Mouse (Mus musculus): ENCODE measurements around the gene Alx3. TPM values are rescaled to one million over a fixed set of nuclear protein-coding genes. Genes with fewer than 3 reads are reported as not detected.
"Not testable (repeated sequence)": the region's sequence is repeated elsewhere in the genome, so short reads cannot be mapped to it uniquely, and the experiment has no call there.

Gene Alx3
- polyA plus RNA-seq, 1 experiment from 2014 or later, result not detected

DNA sequence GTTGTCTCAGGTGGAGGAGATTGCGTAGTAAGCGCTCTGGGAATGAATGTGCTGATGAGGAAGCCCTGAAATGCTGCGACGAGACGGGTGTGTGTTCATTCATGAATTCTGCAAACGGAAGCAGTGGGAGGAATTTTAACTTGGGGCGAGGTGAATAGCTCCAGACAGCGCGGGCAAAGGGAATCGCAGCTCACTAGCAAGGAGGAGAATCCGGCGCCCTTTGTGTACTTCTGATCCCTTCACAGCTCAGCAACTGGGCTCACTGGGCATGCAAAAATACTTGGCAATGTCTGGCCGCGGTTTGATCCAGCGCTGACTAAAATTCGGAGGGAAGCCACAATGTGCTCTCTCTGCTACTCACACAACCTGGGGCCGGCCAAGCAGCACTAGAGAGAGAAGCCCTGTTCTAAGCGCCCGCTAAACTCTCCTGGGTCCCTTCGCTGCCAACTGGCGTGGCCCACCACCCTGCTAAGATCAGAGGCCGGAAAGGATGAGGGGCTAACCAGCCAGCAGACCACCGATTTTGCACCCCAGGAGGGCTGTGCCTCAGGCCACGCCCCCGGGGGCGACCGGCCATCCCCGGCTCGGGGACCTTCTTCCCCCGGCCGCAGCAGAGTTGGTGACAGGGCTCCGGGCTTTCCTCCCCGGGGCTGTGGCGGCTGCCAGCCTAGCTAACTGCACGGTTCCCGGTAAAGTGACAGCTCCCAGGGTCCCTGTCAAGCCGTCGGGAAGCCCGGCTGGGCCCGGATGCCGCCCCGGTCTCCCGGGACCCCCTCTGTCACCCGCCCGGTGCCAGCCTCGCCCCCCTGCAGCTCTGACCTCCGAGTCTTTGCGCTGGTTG is 36.1 kb downstream of the Alx3 start, which contains the start of gene Gm10961:
Gene Gm10961, plus strand, starts transcription at position 641 of the 841 bp plus-strand sequence.
- peak; percentile 79 for ATAC-seq (ENCODE audit: low FRiP score, low TSS enrichment)
- H3K27ac ChIP-seq (ENCODE audit: low read length), result peak within 1 kb of the TSS; percentile 78
- 1% methylated on average over 47 of the region's 48 CpGs for WGBS

DNA sequence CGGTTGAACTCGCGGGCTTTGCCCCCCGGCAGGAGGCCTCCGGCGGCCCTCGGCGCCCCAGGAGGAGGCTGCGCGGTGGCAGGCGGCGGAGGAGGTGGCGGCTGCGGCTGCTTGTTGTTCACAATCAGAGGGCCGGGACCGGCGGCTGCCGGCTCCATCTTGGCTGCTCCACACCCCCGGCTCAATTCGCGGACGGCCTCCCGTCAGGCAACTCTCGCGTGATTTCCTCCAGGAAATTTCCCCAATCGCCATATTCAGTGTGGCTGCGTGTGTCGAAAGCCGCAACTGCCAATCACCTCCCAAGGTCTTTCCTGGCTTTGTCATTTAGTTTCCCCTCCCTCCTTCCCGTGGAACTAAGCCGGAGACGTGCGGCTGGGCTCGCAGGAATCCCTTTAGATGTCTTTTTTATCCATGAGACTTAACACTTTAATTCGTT is 36.7 kb downstream of the Alx3 start, which contains the start of gene Strip1:
Gene Strip1, minus strand, starts transcription at position 172 of the 436 bp plus-strand sequence.
- ATAC-seq (ENCODE audit: low FRiP score, low TSS enrichment), result peak; percentile 94
- H3K9ac ChIP-seq (replicated peaks; ENCODE audit: low read length), result peak within 1 kb of the TSS; percentile 93
- under 1% methylated on average over 35 of the region's 35 CpGs for WGBS
- H3K4me1 ChIP-seq (ENCODE audit: insufficient read depth, low read length), result peaks cover 8% of the 10 kb centered on the region
- peaks cover 11% of the 10 kb centered on the region for H3K36me3 ChIP-seq (ENCODE audit: insufficient read depth, low read length)
- H3K27me3 ChIP-seq (ENCODE audit: insufficient read depth, low read length), result no peaks in the 10 kb centered on the region
- H3K9me3 ChIP-seq (ENCODE audit: low read length), result no peaks in the 10 kb centered on the region
- peak within 1 kb of the TSS; percentile 78 for H3K27ac ChIP-seq (ENCODE audit: low read length)
- H3K4me2 ChIP-seq (replicated peaks; ENCODE audit: low read depth, low read length), result peak within 1 kb of the TSS; percentile 88
- peak within 1 kb of the TSS; percentile 100 for H3K4me3 ChIP-seq (ENCODE audit: low read length)

More for the DNA sequence above, 36.1 kb downstream of the Alx3 start, which contains the start of gene Gm10961:
- Histone ChIP-seq H3K9me3 (ENCODE audit: low read length) (no peaks in the 10 kb centered on the region), H3K36me3 (ENCODE audit: insufficient read depth, low read length) (peaks cover 17% of the 10 kb centered on the region), H3K4me3 (ENCODE audit: low read length) (peak within 1 kb of the TSS; percentile 100), H3K4me1 (ENCODE audit: insufficient read depth, low read length) (peaks cover 8% of the 10 kb centered on the region), H3K4me2 (replicated peaks; ENCODE audit: low read depth, low read length) (peak within 1 kb of the TSS; percentile 88), H3K9ac (replicated peaks; ENCODE audit: low read length) (peak within 1 kb of the TSS; percentile 93), H3K27me3 (ENCODE audit: insufficient read depth, low read length) (no peaks in the 10 kb centered on the region)

DNA sequence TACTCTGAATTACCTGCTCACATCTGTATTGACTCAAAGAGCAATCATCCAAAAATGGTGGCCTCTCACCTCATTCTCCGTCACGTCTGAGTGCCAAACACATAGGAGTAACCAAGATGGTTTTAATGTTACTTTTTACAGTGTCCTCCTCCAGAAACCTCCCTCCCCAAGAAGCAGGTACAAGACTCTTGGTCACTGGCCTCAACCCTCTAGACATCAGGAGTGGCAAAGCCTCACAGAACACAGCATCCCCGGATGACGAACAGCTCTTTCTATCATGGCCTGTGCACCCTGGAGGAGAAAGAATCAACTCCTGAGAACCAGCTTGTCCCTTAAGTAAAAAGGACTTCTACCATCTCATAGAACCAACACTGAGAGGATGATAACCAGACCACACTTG is 38.0 kb downstream of the Alx3 start:
- 89% methylated on average over 4 of the region's 4 CpGs for WGBS
- peaks cover 8% of the 10 kb centered on the region for H3K4me1 ChIP-seq (ENCODE audit: insufficient read depth, low read length)
- no peak overlapping the region for H3K27ac ChIP-seq (ENCODE audit: low read length)
- no peak overlapping the region for H3K9ac ChIP-seq (replicated peaks; ENCODE audit: low read length)
- no peaks in the 10 kb centered on the region for H3K9me3 ChIP-seq (ENCODE audit: low read length)
- no peak overlapping the region for H3K4me2 ChIP-seq (replicated peaks; ENCODE audit: low read depth, low read length)
- H3K36me3 ChIP-seq (ENCODE audit: insufficient read depth, low read length), result no peaks in the 10 kb centered on the region
- ATAC-seq (ENCODE audit: low FRiP score, low TSS enrichment), result no peak
- H3K4me3 ChIP-seq (ENCODE audit: low read length), result no peak overlapping the region
- H3K27me3 ChIP-seq (ENCODE audit: insufficient read depth, low read length), result no peaks in the 10 kb centered on the region

DNA sequence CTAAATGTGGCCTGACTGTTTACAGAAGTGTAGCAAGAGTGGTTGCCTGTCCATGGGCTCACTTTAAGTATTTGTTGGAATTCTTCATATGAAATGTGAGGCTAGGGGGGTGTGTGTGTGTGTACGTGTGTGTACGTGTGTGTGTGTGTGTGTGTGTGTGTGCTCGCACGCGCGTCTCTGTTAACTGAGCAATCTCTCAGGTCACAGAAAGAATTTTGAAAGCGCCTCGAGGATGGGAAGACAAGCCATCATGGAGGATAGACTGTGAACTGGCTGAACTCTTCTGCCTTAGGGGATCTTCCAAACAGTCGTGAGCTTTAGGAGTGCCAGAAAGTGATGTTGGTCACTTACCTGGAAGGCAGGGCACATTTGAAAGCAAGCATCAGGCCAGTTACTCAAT is 39.1 kb downstream of the Alx3 start:
- H3K36me3 ChIP-seq (ENCODE audit: insufficient read depth, low read length), result no peaks in the 10 kb centered on the region
- 87% methylated on average over 9 of the region's 9 CpGs for WGBS
- peaks cover 8% of the 10 kb centered on the region for H3K4me1 ChIP-seq (ENCODE audit: insufficient read depth, low read length)
- no peak overlapping the region for H3K4me2 ChIP-seq (replicated peaks; ENCODE audit: low read depth, low read length)
- no peak overlapping the region for H3K4me3 ChIP-seq (ENCODE audit: low read length)
- H3K27me3 ChIP-seq (ENCODE audit: insufficient read depth, low read length), result no peaks in the 10 kb centered on the region
- ATAC-seq (ENCODE audit: low FRiP score, low TSS enrichment), result no peak
- H3K9ac ChIP-seq (replicated peaks; ENCODE audit: low read length), result no peak overlapping the region
- no peaks in the 10 kb centered on the region for H3K9me3 ChIP-seq (ENCODE audit: low read length)
- H3K27ac ChIP-seq (ENCODE audit: low read length), result no peak overlapping the region

DNA sequence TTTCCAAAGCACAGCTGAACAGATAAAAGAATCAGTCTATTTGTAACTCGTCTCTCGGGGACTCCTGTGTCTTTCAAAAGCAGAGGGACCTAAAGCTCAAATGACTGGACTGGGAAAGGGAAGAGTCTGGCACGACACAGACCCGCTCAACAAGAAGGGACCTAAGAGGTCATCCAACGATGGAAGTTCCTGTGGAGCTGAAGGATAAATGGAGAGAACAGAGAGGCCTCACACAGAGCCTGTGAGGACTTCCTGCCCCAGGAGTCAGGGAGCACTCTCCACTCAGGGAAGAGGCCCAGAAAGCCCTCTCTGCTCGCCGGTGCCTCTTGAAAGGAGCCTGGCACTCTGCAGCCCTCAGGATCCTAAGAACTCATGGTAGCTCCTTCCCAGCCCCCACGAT is 41.0 kb downstream of the Alx3 start:
- H3K27me3 ChIP-seq (ENCODE audit: insufficient read depth, low read length), result no peaks in the 10 kb centered on the region
- H3K4me1 ChIP-seq (ENCODE audit: insufficient read depth, low read length), result no peaks in the 10 kb centered on the region
- no peaks in the 10 kb centered on the region for H3K36me3 ChIP-seq (ENCODE audit: insufficient read depth, low read length)
- H3K9me3 ChIP-seq (ENCODE audit: low read length), result no peaks in the 10 kb centered on the region
- no peak overlapping the region for H3K27ac ChIP-seq (ENCODE audit: low read length)
- no peak overlapping the region for H3K9ac ChIP-seq (replicated peaks; ENCODE audit: low read length)
- H3K4me2 ChIP-seq (replicated peaks; ENCODE audit: low read depth, low read length), result no peak overlapping the region
- no peak overlapping the region for H3K4me3 ChIP-seq (ENCODE audit: low read length)
- no peak for ATAC-seq (ENCODE audit: low FRiP score, low TSS enrichment)
- 56% methylated on average over 8 of the region's 8 CpGs for WGBS

DNA sequence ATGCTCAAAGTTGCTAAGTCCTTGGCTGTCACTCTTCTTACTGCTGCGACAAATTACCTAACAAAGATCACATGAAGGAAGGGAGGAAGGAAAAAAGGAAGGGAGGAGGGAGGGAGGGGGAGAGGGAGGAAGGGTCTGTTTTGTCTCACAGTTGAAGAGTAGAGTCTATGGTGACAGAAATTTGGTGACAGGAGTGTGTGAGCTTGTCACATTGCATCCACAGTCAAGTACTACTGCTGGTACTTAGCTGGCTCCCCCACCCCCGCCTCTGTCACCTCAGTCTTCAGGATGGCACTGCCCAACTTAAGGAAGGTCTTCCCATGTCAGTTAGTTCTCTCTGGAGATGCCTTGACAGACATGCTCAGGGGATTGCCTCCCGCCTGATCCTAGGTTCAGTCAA is 41.4 kb downstream of the Alx3 start:
- no peak for ATAC-seq (ENCODE audit: low FRiP score, low TSS enrichment)
- WGBS, result 78% methylated on average over 3 of the region's 3 CpGs
- Histone ChIP-seq H3K36me3 (ENCODE audit: insufficient read depth, low read length) (no peaks in the 10 kb centered on the region), H3K4me3 (ENCODE audit: low read length) (no peak overlapping the region), H3K9me3 (ENCODE audit: low read length) (no peaks in the 10 kb centered on the region), H3K27me3 (ENCODE audit: insufficient read depth, low read length) (no peaks in the 10 kb centered on the region), H3K4me2 (replicated peaks; ENCODE audit: low read depth, low read length) (no peak overlapping the region), H3K4me1 (ENCODE audit: insufficient read depth, low read length) (no peaks in the 10 kb centered on the region), H3K9ac (replicated peaks; ENCODE audit: low read length) (no peak overlapping the region), H3K27ac (ENCODE audit: low read length) (no peak overlapping the region)

DNA sequence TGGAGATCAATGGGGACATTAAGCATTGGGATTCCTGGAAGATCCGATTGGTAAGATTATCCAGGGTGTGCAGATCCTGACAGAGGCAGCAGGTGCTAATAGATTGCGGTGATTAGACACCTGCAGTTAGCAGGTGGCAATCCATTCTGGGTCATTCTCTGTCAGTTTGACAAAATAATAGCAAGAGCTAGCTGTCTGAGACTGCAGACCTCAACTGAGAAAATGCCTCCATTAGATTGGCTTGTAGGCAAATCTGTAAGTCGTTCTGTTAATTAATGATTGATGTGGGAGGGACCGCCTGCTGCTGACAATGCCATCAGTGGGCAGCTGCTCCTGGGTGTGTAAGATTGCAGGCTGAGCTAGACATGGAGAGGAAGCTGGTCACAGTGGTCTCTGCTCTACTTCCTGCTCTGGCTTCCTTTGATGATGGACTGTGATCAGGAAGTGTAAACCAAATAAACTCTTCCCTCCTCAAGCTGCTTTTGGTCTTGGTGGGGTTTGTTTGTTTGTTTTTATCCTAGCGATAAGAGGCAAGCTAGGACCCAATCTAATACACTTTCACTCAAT is 42.9 kb downstream of the Alx3 start:
- Histone ChIP-seq H3K4me1 (ENCODE audit: insufficient read depth, low read length) (no peaks in the 10 kb centered on the region), H3K4me3 (ENCODE audit: low read length) (no peak overlapping the region), H3K27me3 (ENCODE audit: insufficient read depth, low read length) (no peaks in the 10 kb centered on the region), H3K27ac (ENCODE audit: low read length) (no peak overlapping the region), H3K9ac (replicated peaks; ENCODE audit: low read length) (no peak overlapping the region), H3K4me2 (replicated peaks; ENCODE audit: low read depth, low read length) (no peak overlapping the region), H3K9me3 (ENCODE audit: low read length) (no peaks in the 10 kb centered on the region), H3K36me3 (ENCODE audit: insufficient read depth, low read length) (no peaks in the 10 kb centered on the region)
- no peak for ATAC-seq (ENCODE audit: low FRiP score, low TSS enrichment)
- WGBS, result 63% methylated on average over 5 of the region's 5 CpGs

DNA sequence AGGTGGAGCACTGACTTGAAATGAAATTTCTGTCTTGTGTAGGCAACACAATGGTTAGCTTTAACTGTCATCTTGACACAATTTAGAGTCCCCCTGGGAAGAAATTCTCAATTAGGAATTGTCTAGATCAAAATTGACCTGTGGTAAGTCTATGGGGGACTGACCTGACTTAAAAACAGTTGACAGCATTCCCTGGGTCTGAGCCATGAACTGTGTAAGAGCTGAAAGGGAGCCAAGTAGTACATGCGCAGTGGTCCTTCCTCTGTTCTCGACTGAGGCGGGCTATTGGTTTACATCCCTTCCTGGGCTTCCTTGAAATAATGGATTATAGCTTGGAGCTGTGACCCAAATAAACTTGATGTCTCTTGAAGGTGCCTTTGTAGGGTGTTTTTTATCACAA is 52.1 kb downstream of the Alx3 start:
- no peaks in the 10 kb centered on the region for H3K27me3 ChIP-seq (ENCODE audit: insufficient read depth, low read length)
- H3K4me2 ChIP-seq (replicated peaks; ENCODE audit: low read depth, low read length), result no peak overlapping the region
- 60% methylated on average over 3 of the region's 3 CpGs for WGBS
- H3K9ac ChIP-seq (replicated peaks; ENCODE audit: low read length), result no peak overlapping the region
- no peaks in the 10 kb centered on the region for H3K36me3 ChIP-seq (ENCODE audit: insufficient read depth, low read length)
- no peak overlapping the region for H3K27ac ChIP-seq (ENCODE audit: low read length)
- H3K4me1 ChIP-seq (ENCODE audit: insufficient read depth, low read length), result no peaks in the 10 kb centered on the region
- ATAC-seq (ENCODE audit: low FRiP score, low TSS enrichment), result no peak
- H3K4me3 ChIP-seq (ENCODE audit: low read length), result no peak overlapping the region
- no peaks in the 10 kb centered on the region for H3K9me3 ChIP-seq (ENCODE audit: low read length)

DNA sequence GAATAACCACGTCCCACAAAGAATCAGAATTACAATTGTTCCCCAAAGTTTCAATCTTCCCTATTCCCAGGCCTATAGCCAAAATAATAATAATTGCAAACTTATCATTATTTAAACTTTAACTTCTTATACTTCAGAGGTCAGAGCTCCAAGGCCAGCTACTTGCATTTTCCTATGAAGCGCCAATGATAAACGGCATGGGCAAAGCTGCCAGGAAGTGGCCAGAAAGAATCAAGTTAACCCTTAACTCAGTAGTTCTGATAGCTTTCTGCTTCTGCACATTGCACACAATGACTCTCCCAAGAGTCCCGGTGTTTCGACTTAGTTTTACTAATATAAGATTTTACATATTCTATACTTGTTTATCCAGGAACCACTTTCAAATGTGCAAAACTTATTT is 55.4 kb downstream of the Alx3 start:
- H3K4me3 ChIP-seq (ENCODE audit: low read length); H3K4me2 ChIP-seq (replicated peaks; ENCODE audit: low read depth, low read length); H3K27ac ChIP-seq (ENCODE audit: low read length); H3K9me3 ChIP-seq (ENCODE audit: low read length); H3K9ac ChIP-seq (replicated peaks; ENCODE audit: low read length); H3K36me3 ChIP-seq (ENCODE audit: insufficient read depth, low read length); H3K27me3 ChIP-seq (ENCODE audit: insufficient read depth, low read length); ATAC-seq (ENCODE audit: low FRiP score, low TSS enrichment); H3K4me1 ChIP-seq (ENCODE audit: insufficient read depth, low read length): not testable (repeated sequence)
- 55% methylated on average over 5 of the region's 5 CpGs for whole genome bisulfite sequencing

DNA sequence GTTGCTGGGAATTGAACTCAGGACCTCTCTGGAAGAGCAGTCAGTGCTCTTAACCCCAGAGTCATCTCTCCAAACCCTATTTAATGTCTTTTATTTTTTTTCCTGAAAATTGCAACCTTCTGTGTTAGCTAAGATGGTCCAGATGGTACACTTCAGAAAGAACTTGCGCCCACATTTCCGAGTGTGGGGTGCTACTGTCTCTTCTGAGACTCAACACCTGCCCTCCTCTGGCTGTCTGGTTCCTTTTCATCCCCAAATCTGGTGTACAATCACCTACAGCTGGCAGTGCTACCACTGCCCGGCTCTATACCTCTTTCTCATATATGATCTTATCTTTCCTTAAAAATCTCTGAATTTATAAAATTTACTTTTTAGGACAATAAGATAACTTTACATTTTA is 58.1 kb downstream of the Alx3 start:
- H3K27me3 ChIP-seq (ENCODE audit: insufficient read depth, low read length), result no peaks in the 10 kb centered on the region
- H3K27ac ChIP-seq (ENCODE audit: low read length), result no peak overlapping the region
- no peaks in the 10 kb centered on the region for H3K36me3 ChIP-seq (ENCODE audit: insufficient read depth, low read length)
- no peaks in the 10 kb centered on the region for H3K4me1 ChIP-seq (ENCODE audit: insufficient read depth, low read length)
- H3K4me2 ChIP-seq (replicated peaks; ENCODE audit: low read depth, low read length), result no peak overlapping the region
- no peak overlapping the region for H3K9ac ChIP-seq (replicated peaks; ENCODE audit: low read length)
- no peaks in the 10 kb centered on the region for H3K9me3 ChIP-seq (ENCODE audit: low read length)
- no peak for ATAC-seq (ENCODE audit: low FRiP score, low TSS enrichment)
- WGBS, result 96% methylated on average over 3 of the region's 3 CpGs
- no peak overlapping the region for H3K4me3 ChIP-seq (ENCODE audit: low read length)

Data from kidney, embryonic 16.5 days (tissue).